Mouse (Mus musculus) MEL (cell line): ENCODE measurements around the gene Soga1.

Experiments used
- BHLHE40 ChIP-seq: IDR thresholded peaks from 2 replicates; pipeline ENCODE4 v1.6.1; 2012; ENCODE audit warnings: low read depth, mild to moderate bottlenecking, inconsistent platforms, low read length, improper control_type of control experiment, borderline replicate concordance
- MAX ChIP-seq: IDR thresholded peaks from 2 replicates; pipeline ENCODE4 v1.6.1; 2011; ENCODE audit warnings: low read length, improper control_type of control experiment

DNA sequence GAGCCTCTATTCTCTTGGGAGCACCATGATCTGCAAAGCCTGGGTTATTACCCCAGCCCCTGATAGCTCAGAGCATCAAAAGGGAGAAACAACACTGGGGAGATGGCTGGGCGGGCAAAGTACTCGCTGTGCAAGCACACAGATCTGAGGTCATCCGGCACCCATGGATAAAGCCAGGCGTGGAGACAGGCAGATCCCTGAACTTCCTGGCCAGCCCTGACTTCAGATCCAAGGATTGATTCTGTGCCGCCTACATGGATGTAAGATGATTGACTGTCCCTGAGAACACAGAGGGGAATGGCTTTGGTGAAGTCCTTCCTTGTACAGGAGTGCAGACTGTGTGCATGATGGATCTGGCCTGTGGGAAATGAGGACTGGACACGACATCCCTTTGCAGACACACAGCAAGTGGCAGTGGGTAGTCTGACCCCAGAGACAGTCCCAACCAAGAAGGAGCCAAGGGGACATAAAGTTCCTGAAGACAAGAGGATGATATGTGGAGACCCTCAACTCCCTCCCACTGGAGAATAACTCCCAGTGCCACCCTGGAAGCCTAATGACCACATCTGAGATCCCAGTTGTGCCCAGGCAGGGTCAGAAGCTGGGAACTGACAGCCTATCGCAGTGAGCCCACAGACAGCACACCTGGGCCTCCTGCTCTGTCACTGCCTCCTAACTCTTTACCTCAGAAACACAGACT, 12.2 kb downstream of the Soga1 start:
- no peak for TF ChIP-seq MAX
- TF ChIP-seq BHLHE40, result no peak
